Mouse (Mus musculus) embryonic facial prominence, embryonic 13.5 days (tissue): ENCODE measurements around the gene Acsf3. TPM values are rescaled to one million over a fixed set of nuclear protein-coding genes. Genes with fewer than 3 reads are reported as not detected.
A peak's percentile ranks its signal among the peaks of the same experiment; 100 is the strongest.

Experiments
- ATAC-seq: fragments of 200-750 bp; cut with Nextera tagmentation; 2 replicates; pipeline ENCODE4 v1.8.0; 2017; ENCODE audit warnings: low read depth; ENCODE audit not compliant: insufficient number of reproducible peaks, insufficient read depth, low FRiP score, low TSS enrichment
- H3K27ac ChIP-seq: fragments of 300-500 bp; sonication (generic); 2 replicates; pipeline ENCODE4 v1.5.1; 2015; ENCODE audit warnings: moderate library complexity, mild to moderate bottlenecking, inconsistent platforms
- H3K27me3 ChIP-seq: fragments of 300-500 bp; sonication (generic); 2 replicates; pipeline ENCODE4 v1.6.1; 2015; ENCODE audit warnings: mild to moderate bottlenecking, inconsistent platforms
- H3K36me3 ChIP-seq: fragments of 300-500 bp; sonication (generic); 2 replicates; pipeline ENCODE4 v1.6.1; 2015; ENCODE audit warnings: mild to moderate bottlenecking, inconsistent platforms
- H3K4me1 ChIP-seq: fragments of 300-500 bp; sonication (generic); 2 replicates; pipeline ENCODE4 v1.6.1; 2015; ENCODE audit warnings: inconsistent platforms
- H3K4me2 ChIP-seq: fragments of 300-500 bp; sonication (generic); 2 replicates; pipeline ENCODE4 v1.6.1; 2015; ENCODE audit warnings: moderate library complexity, mild to moderate bottlenecking, inconsistent platforms
- H3K4me3 ChIP-seq: fragments of 300-500 bp; sonication (generic); 2 replicates; pipeline ENCODE4 v1.5.1; 2015; ENCODE audit warnings: mild to moderate bottlenecking, inconsistent platforms
- H3K9ac ChIP-seq: fragments of 300-500 bp; sonication (generic); 2 replicates; pipeline ENCODE4 v1.6.1; 2015; ENCODE audit warnings: mild to moderate bottlenecking, inconsistent platforms
- H3K9me3 ChIP-seq: fragments of 300-500 bp; sonication (generic); 2 replicates; pipeline ENCODE4 v1.6.1; 2016; ENCODE audit warnings: inconsistent platforms
- WGBS: fragments of 180-500 bp; shearing (Covaris S2); methylation state at CpG from one replicate; pipeline ENCODE4 v1.1.7; 2015; ENCODE audit warnings: mixed read lengths; 5-methylcytosine and 5-hydroxymethylcytosine counted together
- polyA plus RNA-seq: library from polyadenylated mRNA; unstranded; fragments of >200 nt; fragmentation: Nextera tagmentation; extraction: Ambion mirVana; gene quantifications from 2 replicates; pipeline ENCODE4 v1.2.1, GENCODE M21; 2015

Gene Acsf3
- polyA plus RNA-seq, 1 experiment from 2014 or later = 18.9 TPM

DNA sequence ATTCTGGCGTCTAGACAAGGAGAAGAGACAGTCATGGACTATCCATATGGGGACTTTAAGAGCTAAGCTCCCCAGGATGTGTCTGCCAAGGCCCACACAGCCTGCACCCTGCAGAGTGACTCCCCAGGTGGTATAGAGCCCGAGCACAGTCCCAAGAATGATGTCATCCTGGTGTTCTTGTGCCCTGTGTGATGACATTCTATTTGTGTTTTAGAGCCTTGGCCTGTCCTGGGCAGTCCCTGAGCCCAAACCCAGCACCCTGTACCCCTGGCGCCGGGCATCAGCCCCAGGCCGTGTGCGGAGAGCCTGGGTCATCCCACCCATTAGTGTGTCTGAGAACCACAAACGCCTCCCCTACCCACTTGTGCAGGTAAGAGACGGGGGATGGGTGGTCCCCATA is 81.0 kb downstream of the Acsf3 start:
- H3K9ac ChIP-seq = no peak overlapping the region
- ATAC-seq = no peak
- H3K9me3 ChIP-seq = no peaks in the 10 kb centered on the region
- no peak overlapping the region for H3K27ac ChIP-seq
- H3K4me2 ChIP-seq = no peak overlapping the region
- no peaks in the 10 kb centered on the region for H3K36me3 ChIP-seq
- no peaks in the 10 kb centered on the region for H3K27me3 ChIP-seq
- 75% methylated on average over 8 of the region's 8 CpGs for WGBS
- peaks cover 10% of the 10 kb centered on the region for H3K4me1 ChIP-seq
- no peak overlapping the region for H3K4me3 ChIP-seq

DNA sequence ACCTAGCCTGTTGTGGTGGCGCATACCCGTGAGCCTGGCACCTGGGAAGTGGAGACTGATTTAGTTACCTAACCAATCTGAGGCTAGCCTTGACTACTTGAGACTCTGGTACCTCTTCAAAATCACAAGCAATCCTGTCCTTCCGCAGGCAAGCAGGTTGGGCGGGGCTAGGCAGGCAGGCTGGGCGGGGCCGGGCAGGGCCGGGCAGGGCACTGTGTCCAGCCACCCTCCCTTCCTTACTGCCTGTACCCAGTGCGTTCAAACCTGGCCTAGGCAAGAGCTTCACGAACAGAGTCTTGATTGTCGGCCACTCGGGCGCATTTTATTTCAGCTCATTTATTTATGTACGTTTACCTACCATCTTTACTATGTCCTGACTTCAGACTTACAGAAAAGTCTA is 84.6 kb downstream of the Acsf3 start:
- 58% methylated on average over 13 of the region's 13 CpGs for WGBS
- H3K36me3 ChIP-seq = no peaks in the 10 kb centered on the region
- H3K4me3 ChIP-seq = no peak overlapping the region
- H3K9me3 ChIP-seq = peaks cover 11% of the 10 kb centered on the region; the same call in 1 of the 2 replicates
- H3K4me2 ChIP-seq = no peak overlapping the region
- ATAC-seq = no peak
- no peak overlapping the region for H3K9ac ChIP-seq
- H3K27ac ChIP-seq = no peak overlapping the region
- no peaks in the 10 kb centered on the region for H3K27me3 ChIP-seq
- no peaks in the 10 kb centered on the region for H3K4me1 ChIP-seq

DNA sequence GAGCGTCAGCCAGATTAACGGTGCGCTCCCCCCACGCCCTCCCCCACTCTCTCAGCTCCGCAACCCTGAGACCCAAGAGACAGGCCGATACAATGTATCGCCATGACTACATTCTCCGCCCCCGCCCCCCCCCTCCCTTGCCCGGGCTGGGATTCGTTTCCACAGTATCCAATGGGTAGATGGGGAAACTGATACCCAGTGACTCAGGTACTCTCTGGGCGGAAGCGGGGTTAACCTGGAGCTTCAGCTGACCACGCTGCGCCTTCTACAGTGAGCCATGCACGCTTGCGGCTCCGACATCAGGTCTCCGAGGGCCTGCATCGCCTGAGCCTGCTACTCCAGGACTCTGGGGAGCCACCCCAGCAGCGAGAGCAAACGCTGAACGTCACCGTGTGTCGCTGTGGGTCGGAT is 89.4 kb downstream of the Acsf3 start:
- ATAC-seq = no peak
- 0 out of 2 replicates have a peak, but pooled peaks cover 4% of the 10 kb centered on the region for H3K4me1 ChIP-seq
- no peaks in the 10 kb centered on the region; the same call in 1 of the 2 replicates for H3K36me3 ChIP-seq
- no peak overlapping the region for H3K27ac ChIP-seq
- peak overlapping the region; percentile 60 for H3K4me2 ChIP-seq
- H3K27me3 ChIP-seq = no peaks in the 10 kb centered on the region
- peak overlapping the region; percentile 33 for H3K4me3 ChIP-seq
- H3K9ac ChIP-seq = no peak overlapping the region
- 57% methylated on average over 26 of the region's 26 CpGs for WGBS
- H3K9me3 ChIP-seq = peaks cover 21% of the 10 kb centered on the region

DNA sequence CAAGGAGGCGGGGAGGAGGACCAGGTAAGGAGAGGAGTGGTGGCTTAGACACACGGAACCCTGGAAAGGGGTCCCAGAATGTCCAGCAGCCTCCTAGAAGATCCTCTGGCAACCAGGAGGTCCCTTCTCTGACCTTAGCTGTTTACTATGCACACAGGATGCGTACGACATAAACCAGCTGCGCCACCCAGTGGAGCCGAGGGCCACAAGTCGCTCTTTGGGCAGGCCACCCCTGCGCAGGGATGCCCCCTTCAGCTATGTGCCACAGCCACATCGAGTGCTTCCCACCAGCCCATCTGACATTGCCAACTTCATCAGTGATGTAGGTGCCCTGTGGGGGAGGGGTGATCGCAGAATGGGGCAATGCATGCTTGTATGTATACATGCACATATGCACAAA is 90.2 kb downstream of the Acsf3 start:
- H3K9me3 ChIP-seq = peaks cover 21% of the 10 kb centered on the region
- H3K27me3 ChIP-seq = no peaks in the 10 kb centered on the region
- ATAC-seq = no peak
- peak overlapping the region; percentile 60 for H3K4me2 ChIP-seq
- peaks cover 9% of the 10 kb centered on the region for H3K4me1 ChIP-seq
- H3K27ac ChIP-seq = no peak overlapping the region
- no peaks in the 10 kb centered on the region; the same call in 1 of the 2 replicates for H3K36me3 ChIP-seq
- 0 out of 2 replicates have a peak overlapping the region, but pooled peaks have one; percentile 16 for H3K9ac ChIP-seq
- 56% methylated on average over 10 of the region's 10 CpGs for WGBS
- H3K4me3 ChIP-seq = peak overlapping the region; percentile 33

DNA sequence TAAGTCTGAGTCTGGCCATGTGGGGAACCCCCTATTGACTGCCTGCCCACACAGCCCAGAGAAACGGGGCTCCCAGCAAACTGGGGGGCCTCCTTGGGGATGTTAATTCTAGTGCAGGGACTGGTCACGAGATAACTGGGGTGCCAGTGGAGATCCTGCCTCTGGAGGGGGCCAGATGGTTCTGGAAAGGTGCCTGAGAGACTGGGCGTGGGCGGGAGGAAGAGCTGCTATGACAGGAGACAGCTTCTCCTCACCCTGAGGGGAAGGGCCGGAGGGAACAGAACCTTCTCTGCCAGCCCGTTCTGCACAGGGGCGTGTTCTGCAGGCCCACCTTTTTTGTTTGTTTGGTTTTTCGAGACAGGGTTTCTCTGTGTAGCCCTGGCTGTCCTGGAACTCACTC is 90.9 kb downstream of the Acsf3 start:
- 80% methylated on average over 8 of the region's 8 CpGs for WGBS
- Histone ChIP-seq H3K9me3 (peaks cover 21% of the 10 kb centered on the region), H3K4me1 (peaks cover 11% of the 10 kb centered on the region), H3K9ac (no peak overlapping the region), H3K27me3 (no peaks in the 10 kb centered on the region), H3K4me2 (no peak overlapping the region), H3K4me3 (no peak overlapping the region), H3K27ac (no peak overlapping the region), H3K36me3 (no peaks in the 10 kb centered on the region; the same call in 1 of the 2 replicates)
- no peak for ATAC-seq

Other genes starting within 250 kb of the Acsf3 start
- gene Piezo1, start 224.2 kb upstream of the Acsf3 start, polyA plus RNA-seq = 8.4 and 16.2 TPM in 2 replicates
- gene Cdt1, start 207.5 kb upstream of the Acsf3 start, polyA plus RNA-seq = 34.3 and 39.6 TPM in 2 replicates
- 296 and 355 TPM in 2 replicates for gene Aprt, start 198.6 kb upstream of the Acsf3 start, polyA plus RNA-seq
- 7.5 and 7.6 TPM in 2 replicates for gene Galns, start 164.0 kb upstream of the Acsf3 start, polyA plus RNA-seq
- 53.0 and 57.7 TPM in 2 replicates for gene Trappc2l, start 163.8 kb upstream of the Acsf3 start, polyA plus RNA-seq
- gene Pabpn1l, start 152.7 kb upstream of the Acsf3 start, polyA plus RNA-seq = not detected in 2 replicates
- 4.6 TPM in 2 replicates for gene Cbfa2t3, start 76.4 kb upstream of the Acsf3 start, polyA plus RNA-seq
- 4.4 and 5.0 TPM in 2 replicates for gene Cdh15, start 72.5 kb downstream of the Acsf3 start, polyA plus RNA-seq